Mouse (Mus musculus) small intestine, adult 2 months (tissue): ENCODE measurements around the gene Lcn11.

Experiments used
- CTCF ChIP-seq: fragments of 200-500 bp; IDR thresholded peaks from 2 replicates; pipeline ENCODE4 v1.5.1; 2012; ENCODE audit warnings: low read depth, mild to moderate bottlenecking, control low read depth, inconsistent platforms, low read length, moderate library complexity, mixed read lengths; ENCODE audit not compliant: insufficient replicate concordance, insufficient read length; ENCODE audit errors: extremely low read depth
- POLR2A ChIP-seq: fragments of 200-500 bp; IDR thresholded peaks from 2 replicates; pipeline ENCODE4 v1.6.1; 2012; ENCODE audit warnings: low read depth, mild to moderate bottlenecking, control low read depth, inconsistent platforms, low read length, moderate library complexity

DNA sequence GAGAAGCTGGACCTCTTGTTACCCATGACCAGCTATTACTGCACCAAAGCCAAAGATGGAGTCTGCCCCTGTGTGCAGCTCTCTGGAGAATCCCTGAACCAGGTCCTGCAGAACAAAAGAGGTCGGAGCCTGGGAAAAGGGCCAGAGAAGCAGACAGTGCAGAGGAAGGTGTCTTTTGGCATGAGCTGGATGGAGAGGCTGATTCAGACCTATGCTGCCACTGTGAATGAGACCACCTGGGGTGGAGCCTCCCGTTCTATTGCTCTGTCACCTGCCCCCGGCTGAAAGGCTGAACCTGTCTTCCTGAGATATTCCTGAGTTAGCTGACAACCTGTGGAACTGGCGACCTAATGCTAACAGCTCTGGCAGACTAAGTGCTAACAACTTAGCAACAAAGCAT, 4.1 kb downstream of the Lcn11 start:
- TF ChIP-seq POLR2A (no peak), CTCF (no peak)
